Mouse (Mus musculus): ENCODE measurements around the gene A130010J15Rik.

The A130010J15Rik gene

DNA sequence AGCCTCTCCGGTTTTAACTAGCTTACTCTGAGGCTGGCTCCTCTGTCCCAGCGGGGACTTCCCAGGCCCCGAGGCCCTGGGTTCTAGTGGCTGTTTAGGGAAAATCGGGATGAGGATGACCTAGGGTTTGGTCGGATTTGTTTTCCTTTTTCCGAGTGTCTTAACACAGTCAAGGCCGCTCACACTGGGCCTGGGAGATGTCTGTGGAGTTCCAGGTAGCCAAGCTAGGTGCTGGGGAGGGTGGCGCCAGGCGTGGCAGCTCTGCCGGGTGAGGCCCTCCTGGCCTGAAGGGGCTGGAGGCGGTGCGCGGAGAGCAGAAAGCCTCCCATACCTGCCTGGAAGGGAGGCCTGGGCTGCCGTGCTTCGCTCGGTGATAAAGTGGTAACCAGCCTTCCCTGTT, 14.3 kb upstream of the A130010J15Rik start:
- DNase-seq (ENCODE audit: extremely low read depth, low read depth, low spot score) = no peak

DNA sequence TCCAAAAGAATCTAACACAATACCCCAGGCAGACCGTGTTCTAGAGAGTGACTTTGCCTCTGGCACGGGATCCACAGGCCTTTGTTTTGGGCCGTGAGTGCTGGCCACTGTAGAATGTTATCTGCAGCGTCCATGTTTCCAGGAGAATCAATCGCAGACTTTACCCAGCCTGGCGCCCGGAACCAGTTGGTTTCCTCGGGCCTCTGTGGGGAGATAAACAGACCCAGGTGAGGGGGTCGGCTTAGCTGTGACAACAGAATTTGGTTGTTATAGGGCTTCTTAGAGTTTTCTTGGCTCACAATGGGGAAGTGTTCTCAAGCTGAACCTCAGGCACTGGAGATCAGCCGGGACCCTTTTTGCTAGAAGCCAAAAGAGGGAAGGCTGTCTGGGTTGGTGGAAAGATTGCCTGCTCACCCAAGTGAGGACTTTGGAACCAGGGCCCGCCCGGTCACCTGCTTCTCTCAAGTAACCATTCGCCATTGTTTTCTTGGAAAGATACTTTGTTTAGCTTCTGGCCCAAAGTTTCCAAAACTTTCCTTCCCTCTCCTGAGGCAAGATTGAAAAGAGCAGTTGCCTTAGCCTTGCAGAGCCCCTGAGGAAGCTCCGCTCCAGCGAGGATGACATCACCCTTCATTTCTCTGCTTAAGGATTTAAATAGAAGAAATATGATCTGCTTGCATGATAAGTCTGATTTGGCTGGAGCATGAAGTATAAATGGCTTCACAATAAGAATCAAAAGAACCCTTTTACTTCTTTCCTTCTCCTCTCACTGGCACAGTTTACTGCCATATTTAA, 11.3 kb upstream of the A130010J15Rik start:
- no peak for DNase-seq (ENCODE audit: extremely low read depth, low read depth, low spot score)

DNA sequence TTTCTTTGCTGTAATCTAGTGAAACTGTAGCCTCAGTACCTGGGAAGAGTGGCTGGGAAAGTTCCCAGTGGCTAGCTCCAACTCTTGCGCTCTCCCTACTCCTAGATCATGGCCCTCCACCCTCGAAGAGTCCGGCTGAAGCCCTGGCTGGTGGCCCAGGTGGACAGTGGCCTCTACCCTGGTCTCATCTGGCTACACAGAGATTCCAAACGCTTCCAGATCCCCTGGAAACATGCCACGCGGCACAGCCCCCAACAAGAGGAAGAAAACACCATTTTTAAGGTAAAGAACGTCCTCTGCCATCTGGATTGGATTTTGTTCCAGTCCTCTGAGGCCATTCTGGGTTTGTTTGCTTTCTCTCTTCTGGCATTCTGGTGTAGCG, 10.7 kb upstream of the A130010J15Rik start:
- no peak for DNase-seq (ENCODE audit: extremely low read depth, low read depth, low spot score)

DNA sequence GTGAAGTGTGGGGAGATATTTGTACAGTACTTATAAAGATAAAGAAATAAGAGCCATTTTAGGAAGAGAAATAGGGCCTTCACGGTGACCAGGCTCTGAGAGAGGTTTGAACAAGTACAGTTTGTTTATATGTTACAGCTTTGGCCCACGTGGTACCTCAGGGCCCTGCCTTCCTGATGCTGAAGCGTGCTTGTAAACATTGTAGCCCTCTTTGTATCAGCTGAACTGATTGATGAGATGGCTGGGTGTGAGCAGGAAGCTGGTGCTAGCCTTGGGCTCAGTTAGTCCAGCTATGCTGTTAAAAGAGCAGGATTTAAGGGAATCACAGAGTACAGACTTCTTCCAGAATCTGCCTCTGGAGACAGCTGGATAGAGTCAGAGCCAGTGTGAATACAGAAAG, 8.7 kb upstream of the A130010J15Rik start:
- no peak for DNase-seq (ENCODE audit: extremely low read depth, low read depth, low spot score)

DNA sequence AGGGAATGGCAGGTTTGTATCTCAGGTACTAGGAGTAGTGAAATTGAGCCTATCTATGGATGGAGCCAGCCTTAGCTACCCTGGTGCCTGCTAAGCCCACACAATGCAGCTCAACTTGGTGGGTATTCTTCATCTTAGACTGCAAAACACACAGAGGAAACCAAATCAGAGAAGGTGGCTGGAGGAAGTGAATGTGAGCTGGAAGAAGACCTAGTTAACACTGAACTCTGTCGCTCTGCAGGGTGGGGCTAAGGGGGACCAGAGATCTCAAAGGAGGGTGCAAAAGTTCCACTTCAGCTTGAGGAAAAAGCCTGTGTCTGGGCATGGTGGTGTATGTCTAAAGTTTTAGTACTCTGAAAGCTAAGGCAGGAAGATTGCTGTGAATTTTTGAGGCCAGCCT, 8.2 kb upstream of the A130010J15Rik start:
- no peak for DNase-seq (ENCODE audit: extremely low read depth, low read depth, low spot score)

DNA sequence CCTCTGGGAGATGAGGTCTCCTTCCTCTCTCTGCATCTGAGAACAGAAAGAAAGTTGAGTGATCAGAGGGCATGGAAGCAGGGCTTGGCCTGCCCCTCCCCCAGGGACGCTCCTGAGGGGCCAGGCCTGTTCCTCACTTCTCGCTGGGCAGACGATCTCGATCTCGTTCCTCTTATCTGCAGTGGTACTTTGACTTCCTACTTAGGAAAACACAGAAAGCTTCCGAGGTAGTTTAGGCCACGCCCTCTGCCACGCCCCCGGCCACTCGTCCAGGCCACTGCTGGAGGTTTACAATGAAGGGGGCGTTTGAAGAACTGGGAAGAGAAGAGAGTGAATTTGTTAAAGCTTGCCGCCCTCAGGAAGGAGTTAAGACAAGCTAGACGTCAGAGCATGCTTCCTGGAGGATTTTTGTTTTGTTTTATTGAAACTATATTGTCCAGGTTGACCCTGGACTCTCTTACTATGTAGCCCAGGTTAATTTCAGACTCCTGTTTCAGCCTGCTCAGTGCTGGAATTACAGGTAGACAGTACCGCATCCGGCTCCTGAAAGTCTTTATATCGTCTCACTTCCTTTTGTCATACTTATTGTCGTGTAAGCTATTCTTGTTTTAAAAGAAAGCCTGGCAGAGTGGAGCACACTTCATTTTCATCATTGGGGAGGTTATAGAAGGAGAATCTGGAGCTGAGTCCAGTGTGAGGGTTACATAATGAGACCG, 7.4 kb upstream of the A130010J15Rik start:
- DNase-seq (ENCODE audit: extremely low read depth, low read depth, low spot score) = no peak

DNA sequence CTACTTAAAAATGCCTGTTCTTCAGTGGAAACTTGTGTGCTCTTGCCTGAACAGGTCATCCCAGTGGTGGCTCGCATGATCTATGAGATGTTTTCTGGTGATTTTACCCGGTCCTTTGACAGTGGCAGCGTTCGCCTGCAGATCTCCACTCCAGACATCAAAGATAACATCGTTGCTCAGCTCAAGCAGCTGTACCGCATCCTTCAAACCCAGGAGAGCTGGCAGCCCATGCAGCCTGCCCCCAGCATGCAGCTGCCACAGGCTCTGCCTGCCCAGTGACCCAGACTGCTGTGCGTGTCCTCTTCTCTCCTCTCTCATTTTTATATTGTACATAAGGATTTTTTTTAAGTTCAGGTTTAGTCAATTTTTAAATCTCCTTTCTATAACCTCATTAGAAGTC, 1.4 kb downstream of the A130010J15Rik start:
- no peak for DNase-seq (ENCODE audit: extremely low read depth, low read depth, low spot score)

DNA sequence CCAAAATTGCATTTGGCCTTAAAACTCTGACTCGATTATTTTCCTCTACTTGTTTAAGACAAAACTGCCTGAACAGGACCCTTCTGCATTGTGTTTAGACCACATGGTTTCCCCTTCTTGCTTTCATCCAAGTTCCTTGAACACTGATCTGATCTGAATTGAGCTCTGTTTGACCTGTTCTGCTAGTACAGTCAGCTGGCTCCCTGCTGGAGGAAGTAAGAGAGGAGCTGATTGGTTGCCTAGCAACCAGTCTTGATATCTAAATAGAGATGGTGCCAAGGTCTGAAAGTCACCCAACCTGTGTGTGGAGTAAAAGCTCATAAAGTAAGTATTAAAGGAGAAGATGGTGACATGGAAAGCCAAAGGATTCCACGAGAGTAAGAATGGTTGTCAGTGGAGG, 2.0 kb downstream of the A130010J15Rik start:
- peak; percentile 57 for DNase-seq (ENCODE audit: extremely low read depth, low read depth, low spot score)

DNA sequence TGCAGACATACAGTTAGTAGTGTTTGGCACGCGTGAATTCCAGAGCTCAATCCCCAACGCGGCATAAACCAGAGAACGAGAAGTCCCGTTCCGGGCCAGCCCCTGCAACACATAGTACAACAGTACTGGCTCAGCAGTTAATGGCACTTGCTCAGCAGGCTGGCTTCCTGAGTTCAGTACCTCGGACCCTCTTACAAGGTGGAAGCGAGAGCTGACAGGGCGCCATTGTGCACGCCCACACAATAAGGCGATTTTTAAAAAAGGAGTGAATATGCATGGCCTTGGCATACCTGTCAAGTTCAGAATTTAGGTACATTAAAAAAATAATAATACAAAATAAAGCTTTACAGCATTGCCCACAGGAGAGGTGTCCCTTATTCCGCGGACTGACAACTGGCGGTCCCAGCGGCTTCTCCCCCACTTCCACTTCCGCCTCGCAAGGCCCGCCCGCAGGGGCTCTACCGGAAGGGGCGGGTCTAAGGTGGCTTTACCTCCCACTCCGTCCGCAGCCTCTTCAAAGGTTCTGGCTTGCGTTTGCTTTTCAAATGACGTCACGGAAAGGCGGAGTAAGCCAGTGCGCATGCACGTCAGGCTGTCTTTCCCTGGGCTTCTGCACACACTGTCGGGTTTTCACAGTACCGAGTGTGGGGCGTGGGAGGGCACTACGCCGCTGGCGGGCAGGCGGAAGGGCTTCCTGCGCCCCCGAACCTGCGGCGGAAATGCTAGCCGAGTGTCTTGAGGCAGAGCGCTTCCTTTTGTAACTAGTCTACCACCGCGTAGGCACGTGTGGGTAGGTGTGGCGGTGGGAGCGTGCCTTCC, 5.4 kb downstream of the A130010J15Rik start:
- peak; percentile 87 for DNase-seq (ENCODE audit: extremely low read depth, low read depth, low spot score)

DNA sequence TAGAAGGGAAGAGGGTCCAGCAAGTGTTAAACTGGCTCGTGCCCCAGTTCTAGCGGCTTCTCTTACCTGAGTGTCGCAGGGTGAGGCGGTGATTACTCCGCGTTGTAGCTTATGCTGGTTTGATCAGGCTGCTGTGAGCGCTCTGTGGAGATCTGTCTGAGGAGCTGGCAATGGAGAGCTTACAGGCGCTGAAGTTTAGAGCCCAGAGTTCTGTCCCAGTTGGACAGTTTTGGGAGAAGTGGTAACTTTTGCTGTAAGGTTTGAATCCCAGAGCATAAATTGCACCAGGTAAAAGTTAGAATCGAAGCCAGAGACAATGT, 5.9 kb downstream of the A130010J15Rik start:
- DNase-seq (ENCODE audit: extremely low read depth, low read depth, low spot score) = no peak

DNA sequence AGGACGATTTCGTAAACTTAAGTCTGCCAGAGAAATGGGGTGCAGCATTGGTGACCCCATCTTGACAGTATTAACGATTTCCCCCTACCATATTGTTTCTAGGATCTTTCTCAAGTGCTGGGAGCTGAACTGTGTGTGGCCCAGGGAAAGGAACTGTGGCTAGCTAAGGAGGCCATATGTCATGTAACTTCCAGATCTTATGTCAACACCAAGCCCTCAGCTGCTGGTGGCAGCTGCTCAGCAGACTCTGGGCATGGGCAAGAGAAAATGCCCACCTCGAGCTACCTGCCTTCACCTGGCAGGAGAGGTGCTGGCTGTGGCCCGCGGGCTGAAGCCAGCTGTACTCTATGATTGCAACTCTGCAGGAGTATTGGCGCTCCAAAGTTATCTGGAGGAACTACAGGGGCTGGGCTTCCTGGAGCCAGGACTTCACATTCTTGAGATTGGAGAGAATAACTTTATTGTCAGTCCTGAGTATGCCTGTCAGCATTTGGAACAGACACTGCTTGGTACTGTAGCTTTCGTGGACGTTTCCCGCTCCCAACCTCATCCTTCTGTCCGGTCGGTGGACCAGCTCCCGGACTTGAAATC, 6.4 kb downstream of the A130010J15Rik start:
- no peak for DNase-seq (ENCODE audit: extremely low read depth, low read depth, low spot score)

DNA sequence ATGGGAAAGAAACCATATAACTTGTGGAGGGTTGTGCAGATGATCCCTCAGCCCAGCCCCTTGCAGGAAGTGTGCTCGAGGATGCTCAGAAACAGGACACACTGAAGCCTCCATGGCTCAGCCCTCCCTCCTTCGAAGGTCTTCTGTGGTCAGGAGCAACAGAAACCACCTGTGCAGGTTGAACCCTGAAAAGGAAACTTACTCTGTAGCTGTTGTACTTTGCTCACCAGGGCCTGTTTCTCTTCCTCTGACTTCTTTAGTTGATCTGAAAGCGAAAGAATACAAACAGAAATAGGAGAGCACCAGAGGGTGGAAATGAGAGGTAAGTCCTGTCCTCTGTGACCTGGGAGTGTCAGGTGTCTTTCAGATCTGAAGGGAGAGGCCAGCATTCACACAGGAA, 13.3 kb downstream of the A130010J15Rik start:
- DNase-seq (ENCODE audit: extremely low read depth, low read depth, low spot score) = no peak

DNA sequence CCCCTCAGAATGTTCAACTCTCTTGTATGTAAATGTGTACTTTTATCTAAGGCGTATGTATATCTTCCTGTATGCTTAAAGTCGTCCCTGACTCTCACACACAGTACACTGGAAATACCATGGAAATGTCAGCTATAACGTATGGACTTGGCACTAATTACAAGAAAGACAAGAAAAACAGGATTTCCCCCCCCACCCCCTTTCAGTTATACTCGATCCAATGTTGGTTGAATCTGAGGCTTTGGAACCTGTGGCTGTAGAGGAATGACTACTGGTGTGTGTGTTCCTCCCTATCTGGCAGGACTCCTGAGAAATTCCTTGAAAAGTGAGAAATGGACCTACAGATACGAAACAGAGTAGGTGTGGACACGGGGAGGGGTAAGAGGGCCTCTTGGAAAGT, 20.4 kb downstream of the A130010J15Rik start:
- no peak for DNase-seq (ENCODE audit: extremely low read depth, low read depth, low spot score)

DNA sequence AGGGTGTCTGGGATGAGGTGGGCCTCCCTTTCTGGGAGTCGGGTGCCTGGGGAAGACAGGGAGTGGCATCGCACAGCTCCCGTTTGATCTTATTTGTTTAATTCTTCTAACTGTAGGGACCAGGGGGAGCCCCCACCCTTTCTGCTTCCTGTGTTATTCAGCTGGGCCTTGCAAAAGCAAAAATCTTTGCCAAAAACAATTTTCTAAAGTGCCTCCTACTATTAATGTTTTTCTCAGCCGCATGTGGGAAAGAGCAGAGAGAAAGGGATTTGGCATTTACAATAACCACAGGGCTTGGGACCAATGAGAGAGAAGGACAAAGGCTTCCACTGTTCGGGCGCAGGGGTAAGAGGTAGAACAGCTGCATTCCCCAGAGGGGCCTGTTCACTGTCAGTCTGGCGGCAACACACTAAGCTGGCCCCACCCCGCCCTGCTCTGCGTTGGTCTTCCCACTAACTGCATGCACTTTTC, 21.3 kb downstream of the A130010J15Rik start:
- no peak for DNase-seq (ENCODE audit: extremely low read depth, low read depth, low spot score)

DNA sequence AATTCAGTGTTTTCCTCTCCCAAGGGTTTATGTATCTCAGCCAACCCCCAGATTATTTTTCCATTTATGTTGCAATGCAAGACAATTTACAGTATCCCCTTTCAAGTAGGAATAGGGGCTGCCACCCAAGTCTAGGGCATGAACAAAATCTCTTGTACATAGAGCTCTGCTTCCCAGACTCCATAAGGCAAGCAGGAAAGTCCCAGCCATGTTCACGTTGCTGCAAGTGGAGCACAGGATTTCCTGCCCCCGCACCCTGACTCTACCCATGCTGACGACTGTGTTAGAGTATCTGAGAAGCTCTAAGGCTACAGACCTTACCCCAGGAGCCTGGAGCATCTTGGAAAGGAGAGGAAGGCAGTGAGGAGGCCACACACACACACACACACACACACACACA, 21.9 kb downstream of the A130010J15Rik start:
- DNase-seq (ENCODE audit: extremely low read depth, low read depth, low spot score) = no peak

DNA sequence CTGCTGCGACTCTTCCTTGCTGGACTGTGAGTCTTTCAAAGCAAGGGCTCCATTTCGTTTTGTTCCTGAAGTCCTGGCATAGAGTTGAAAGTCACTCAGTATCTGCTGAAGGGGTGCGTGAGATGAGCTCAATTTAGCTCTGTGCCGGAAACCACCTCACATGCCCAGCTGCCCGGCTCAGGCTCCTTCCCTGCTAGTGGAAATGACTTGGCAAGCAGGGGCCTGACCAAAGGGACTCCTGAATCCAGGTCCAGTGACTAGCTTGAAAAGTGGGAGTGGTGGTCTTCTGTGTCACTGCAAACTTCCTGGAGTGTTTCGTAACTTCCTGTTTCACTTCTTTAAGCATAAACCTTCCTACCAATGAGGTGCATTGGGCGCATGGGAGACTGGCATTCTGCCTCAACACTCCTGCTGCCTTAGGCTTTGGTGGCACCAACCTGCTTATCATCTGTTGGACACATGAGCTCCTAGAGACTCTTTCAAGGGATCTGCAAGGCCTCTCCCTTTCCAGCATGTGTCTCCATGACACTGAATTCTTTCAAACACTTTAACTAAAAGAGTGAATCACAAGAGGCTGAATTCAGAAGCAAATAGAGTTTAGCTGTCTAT, 23.9 kb downstream of the A130010J15Rik start:
- no peak for DNase-seq (ENCODE audit: extremely low read depth, low read depth, low spot score)

DNA sequence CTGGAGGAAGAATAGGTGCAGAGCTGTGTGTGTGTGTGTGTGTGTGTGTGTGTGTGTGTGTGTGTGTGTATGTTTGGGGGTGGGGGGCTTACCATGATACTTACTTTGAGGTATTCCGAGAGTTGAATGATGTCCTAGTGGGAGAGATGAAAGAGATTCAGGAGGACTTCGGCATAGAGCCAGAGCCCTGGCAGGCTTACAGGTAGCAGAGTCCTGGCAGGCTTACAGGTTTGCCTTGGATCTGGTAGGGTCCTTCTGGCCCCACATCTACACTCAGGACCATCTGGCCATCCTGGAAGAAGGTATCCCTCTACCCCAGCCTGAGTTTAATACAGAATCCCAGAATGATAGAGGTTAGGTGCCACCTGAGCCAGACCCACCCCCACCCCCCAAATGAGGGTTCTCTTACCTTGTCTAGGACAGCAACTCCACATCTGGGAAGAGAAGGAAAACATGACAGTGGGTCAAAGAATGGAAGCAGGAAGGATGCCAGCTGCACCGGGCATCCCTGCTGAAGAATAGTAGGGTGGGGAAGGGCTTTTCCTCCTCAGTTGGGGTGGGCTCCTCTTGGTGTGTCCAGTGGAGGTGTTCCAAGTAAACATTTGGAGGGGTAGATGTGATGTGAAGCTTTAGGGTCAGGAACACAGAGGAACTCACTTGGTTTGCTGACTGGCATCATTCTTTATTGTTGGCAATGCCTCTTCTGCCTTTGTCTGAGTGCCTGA, 26.7 kb downstream of the A130010J15Rik start:
- no peak for DNase-seq (ENCODE audit: extremely low read depth, low read depth, low spot score)

DNA sequence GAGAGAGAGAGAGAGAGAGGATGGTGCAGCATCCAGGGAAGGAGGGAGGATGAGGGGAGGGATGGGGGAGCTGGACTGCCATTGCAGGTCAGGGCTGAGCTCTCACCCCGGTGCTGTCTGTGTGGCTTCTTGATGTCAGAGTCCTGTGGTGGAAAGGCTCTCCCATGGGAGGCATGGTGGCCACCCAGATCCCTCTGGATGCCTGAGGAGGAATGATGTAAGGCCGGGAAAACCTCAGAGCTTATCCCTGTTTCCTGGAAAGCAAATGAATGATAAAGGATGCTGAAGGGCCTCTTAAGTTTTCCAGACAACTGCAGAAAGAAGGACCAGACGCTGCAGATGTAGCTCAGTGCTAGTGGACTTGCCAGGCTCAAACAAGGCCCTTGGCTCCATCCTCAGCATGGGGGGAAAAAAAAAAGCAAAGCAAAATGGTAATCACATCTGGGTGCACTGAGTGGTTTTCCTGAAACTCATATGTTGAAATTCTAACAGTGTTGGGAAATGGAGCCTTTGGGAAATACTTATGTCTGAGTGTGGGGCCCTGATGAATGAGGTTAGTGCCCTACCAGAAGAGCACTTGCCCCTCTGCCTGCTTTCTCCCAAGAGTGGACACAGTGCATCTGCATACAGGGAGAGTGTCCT, 27.4 kb downstream of the A130010J15Rik start:
- no peak for DNase-seq (ENCODE audit: extremely low read depth, low read depth, low spot score)

DNA sequence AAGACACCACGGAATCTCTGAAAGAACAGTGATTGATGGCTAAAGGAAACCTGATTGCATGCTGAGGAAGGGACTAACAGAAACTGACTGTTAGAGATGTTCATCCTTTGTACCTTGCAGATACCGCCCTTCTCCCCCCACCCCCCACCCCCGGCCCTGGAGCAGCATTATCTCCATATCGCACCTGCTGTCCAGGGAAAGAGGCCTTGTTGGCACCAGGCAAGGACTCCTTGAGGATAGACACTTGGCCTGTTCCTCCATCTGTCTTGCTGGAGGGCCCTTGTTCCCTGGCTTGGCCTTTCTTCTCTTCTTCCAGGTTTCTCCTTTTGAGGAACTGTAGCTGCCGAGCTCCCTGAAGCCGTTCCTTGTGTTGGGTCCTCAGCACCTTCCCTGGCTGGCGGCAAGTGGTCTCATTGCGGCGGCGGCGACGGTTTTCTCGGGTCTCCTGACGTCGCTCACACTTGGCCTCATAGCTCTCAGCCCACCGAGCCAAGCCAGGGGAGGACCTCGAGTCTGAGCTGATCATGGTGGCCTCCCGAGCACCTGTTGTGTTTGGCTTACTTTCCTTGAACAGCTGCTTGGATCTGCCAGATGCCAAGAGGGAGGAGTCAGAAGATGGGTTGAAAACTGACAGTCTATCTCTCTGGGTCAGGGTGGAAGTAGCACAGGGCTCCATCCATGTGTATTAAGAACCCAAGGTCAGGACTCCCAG, 29.8 kb downstream of the A130010J15Rik start:
- DNase-seq (ENCODE audit: extremely low read depth, low read depth, low spot score) = no peak

Measured in fat pad, adult 2 months (tissue).